Mouse (Mus musculus): ENCODE measurements around the gene Nrxn1. TPM values are rescaled to one million over a fixed set of nuclear protein-coding genes. Genes with fewer than 3 reads are reported as not detected.

Nrxn1 gene
- total and polyA plus RNA-seq, 3 experiments: not detected

GRCm38 (mm10) chr17:90653347-90653746 lies 439.5 kb downstream of the Nrxn1 start:
- Histone ChIP-seq H3K79me2 (ENCODE audit: control insufficient read depth, insufficient read depth, low read length, poor library complexity) (no peaks in the 10 kb centered on the region), H3K9ac (ENCODE audit: control insufficient read depth, low read depth, low read length, poor library complexity, severe bottlenecking) (no peak overlapping the region), H3K4me3 (ENCODE audit: control insufficient read depth in 1 of 2, insufficient read depth in 1 of 2, low read depth in 2 of 2, low read length in 2 of 2) (no peak overlapping the region), H3K27me3 (ENCODE audit: control insufficient read depth in 1 of 2, insufficient read depth in 2 of 2, low read length in 2 of 2) (no peaks in the 10 kb centered on the region), H3K4me1 (ENCODE audit: control insufficient read depth in 1 of 2, insufficient read depth in 2 of 2, low read length in 2 of 2) (no peaks in the 10 kb centered on the region), H3K27ac (ENCODE audit: control insufficient read depth, low read depth, low read length) (no peak overlapping the region), H3K36me3 (ENCODE audit: control insufficient read depth in 1 of 2, insufficient read depth in 2 of 2, low read length in 2 of 2) (no peaks in the 10 kb centered on the region; a peak in 1 of 4 replicates), H3K9me3 (replicated peaks; ENCODE audit: insufficient read depth, low read length) (no peaks in the 10 kb centered on the region)
- no peak for TF ChIP-seq ZNF384 (IDR thresholded peaks at IDR 0.05; ENCODE audit: low read depth, low read length)
- TF ChIP-seq EP300 (IDR thresholded peaks at IDR 0.05; ENCODE audit: low read depth in 1 of 2, low read length in 2 of 2): no peak
- no peak for TF ChIP-seq CTCF (IDR thresholded peaks at IDR 0.05 in 2 of 3, conservative IDR thresholded peaks at IDR 0.05 in 1 of 3; ENCODE audit: control insufficient read depth in 1 of 3, insufficient read depth in 1 of 3, low read depth in 2 of 3, low read length in 3 of 3, poor library complexity in 1 of 3, severe bottlenecking in 1 of 3)
- no peak for TF ChIP-seq ETS1 (IDR thresholded peaks at IDR 0.05; ENCODE audit: low read depth, low read length)
- TF ChIP-seq NRF1 (IDR thresholded peaks at IDR 0.05; ENCODE audit: insufficient read depth, low read depth, low read length, poor library complexity, severe bottlenecking): no peak
- TF ChIP-seq MAFK (IDR thresholded peaks at IDR 0.05; ENCODE audit: borderline replicate concordance, low read depth, low read length): no peak
- no peak for DNase-seq (ENCODE audit: low read depth, low spot score)

- DNase-seq (ENCODE audit: low read depth, low spot score): no peak
- H3K4me1 ChIP-seq (ENCODE audit: control insufficient read depth in 1 of 2, insufficient read depth in 2 of 2, low read length in 2 of 2): no peaks in the 10 kb centered on the region
- H3K27me3 ChIP-seq (ENCODE audit: control insufficient read depth in 1 of 2, insufficient read depth in 2 of 2, low read length in 2 of 2): no peaks in the 10 kb centered on the region
- no peaks in the 10 kb centered on the region for H3K79me2 ChIP-seq (ENCODE audit: control insufficient read depth, insufficient read depth, low read length, poor library complexity)
- H3K36me3 ChIP-seq (ENCODE audit: control insufficient read depth in 1 of 2, insufficient read depth in 2 of 2, low read length in 2 of 2): no peaks in the 10 kb centered on the region; a peak in 1 of 4 replicates
- no peak overlapping the region for H3K4me3 ChIP-seq (ENCODE audit: control insufficient read depth in 1 of 2, insufficient read depth in 1 of 2, low read depth in 2 of 2, low read length in 2 of 2)
- H3K9ac ChIP-seq (ENCODE audit: control insufficient read depth, low read depth, low read length, poor library complexity, severe bottlenecking): no peak overlapping the region
- TF ChIP-seq EP300 (IDR thresholded peaks at IDR 0.05; ENCODE audit: low read depth in 1 of 2, low read length in 2 of 2): peak in 1 of 2 experiments; percentile 58; a peak in 2 of 4 replicates
- TF ChIP-seq POLR2AphosphoS2 (IDR thresholded peaks at IDR 0.05; ENCODE audit: low read length): no peak
- 0 out of 2 replicates have a peak, but pooled peaks have one; percentile 6 for TF ChIP-seq TAL1 (IDR thresholded peaks at IDR 0.05; ENCODE audit: low read length)
- TF ChIP-seq GATA1 (IDR thresholded peaks at IDR 0.05; ENCODE audit: low read depth, low read length): 0 out of 2 replicates have a peak, but pooled peaks have one; percentile 21
- TF ChIP-seq POLR2A (IDR thresholded peaks at IDR 0.05; ENCODE audit: control insufficient read depth in 1 of 2, insufficient read depth in 1 of 2, low read depth in 1 of 2, low read length in 2 of 2, poor library complexity in 1 of 2): no peak
- peak; percentile 51 for TF ChIP-seq TCF12 (IDR thresholded peaks at IDR 0.05; ENCODE audit: low read depth, low read length)
- no peaks in the 10 kb centered on the region for H3K9me3 ChIP-seq (replicated peaks; ENCODE audit: insufficient read depth, low read length)
- H3K27ac ChIP-seq (ENCODE audit: control insufficient read depth, low read depth, low read length): no peak overlapping the region
Observed at GRCm38 (mm10) chr17:90650279-90650678, 442.6 kb downstream of the Nrxn1 start.

- TF ChIP-seq RAD21 (IDR thresholded peaks at IDR 0.05; ENCODE audit: low read depth, low read length) (no peak), EP300 (IDR thresholded peaks at IDR 0.05; ENCODE audit: low read depth in 1 of 2, low read length in 2 of 2) (0 out of 4 replicates have a peak, but pooled peaks of 1 of the 2 experiments have one; percentile 12)
- H3K27ac ChIP-seq (ENCODE audit: control insufficient read depth, low read depth, low read length): no peak overlapping the region
- no peaks in the 10 kb centered on the region for H3K79me2 ChIP-seq (ENCODE audit: control insufficient read depth, insufficient read depth, low read length, poor library complexity)
- H3K4me1 ChIP-seq (ENCODE audit: control insufficient read depth in 1 of 2, insufficient read depth in 2 of 2, low read length in 2 of 2): no peaks in the 10 kb centered on the region
- no peaks in the 10 kb centered on the region for H3K9me3 ChIP-seq (replicated peaks; ENCODE audit: insufficient read depth, low read length)
- H3K9ac ChIP-seq (ENCODE audit: control insufficient read depth, low read depth, low read length, poor library complexity, severe bottlenecking): no peak overlapping the region
- no peak overlapping the region for H3K4me3 ChIP-seq (ENCODE audit: control insufficient read depth in 1 of 2, insufficient read depth in 1 of 2, low read depth in 2 of 2, low read length in 2 of 2)
- H3K36me3 ChIP-seq (ENCODE audit: control insufficient read depth in 1 of 2, insufficient read depth in 2 of 2, low read length in 2 of 2): peaks cover 0 to 3% of the 10 kb centered on the region in 2 experiments; a peak in 2 of 4 replicates
- no peaks in the 10 kb centered on the region for H3K27me3 ChIP-seq (ENCODE audit: control insufficient read depth in 1 of 2, insufficient read depth in 2 of 2, low read length in 2 of 2)
- DNase-seq (ENCODE audit: low read depth, low spot score): peak; percentile 53
Observed at GRCm38 (mm10) chr17:90638970-90639524, 453.8 kb downstream of the Nrxn1 start.

Data from MEL (cell line).